Mouse (Mus musculus) CH12.LX (cell line): ENCODE results near the gene Gm49403. TPM values are rescaled to one million over a fixed set of nuclear protein-coding genes. Genes with fewer than 3 reads are reported as not detected.

Experiments used
- DNase-seq: peaks from one replicate; pipeline ENCODE4 v3.0.0-alpha.2; 2013; ENCODE audit errors: extremely low read depth
- H3K27ac ChIP-seq: 2 replicates; pipeline ENCODE4 v1.5.1; 2012; ENCODE audit warnings: low read depth, mild to moderate bottlenecking, control low read depth, moderate library complexity; ENCODE audit not compliant: insufficient read depth
- H3K27me3 ChIP-seq: replicated peaks from 2 replicates; pipeline ENCODE3; 2012; ENCODE audit warnings: inconsistent platforms
- H3K36me3 ChIP-seq, 2 experiments: replicated peaks in 1 of 2; 2 replicates each; pipeline versions ENCODE3 to v1.6.1; 2012; ENCODE audit warnings: inconsistent platforms in 1 of 2, low read length in 1 of 2, mild to moderate bottlenecking in 1 of 2, mixed read lengths in 1 of 2, moderate library complexity in 1 of 2; ENCODE audit not compliant: control insufficient read depth in 1 of 2, insufficient read depth in 1 of 2
- H3K4me1 ChIP-seq, 2 experiments: 2 replicates each; pipeline ENCODE4 v1.6.1; 2012; ENCODE audit warnings: inconsistent platforms in 1 of 2, moderate library complexity in 1 of 2; ENCODE audit not compliant: insufficient read depth in 2 of 2, control insufficient read depth in 1 of 2
- H3K4me2 ChIP-seq: 2 replicates; pipeline ENCODE4 v1.6.1; 2012; ENCODE audit warnings: low read depth, mild to moderate bottlenecking, control low read depth; ENCODE audit not compliant: poor library complexity, insufficient read depth, severe bottlenecking
- H3K4me3 ChIP-seq, 3 experiments: fragments of 150-350 bp in 1 of 3; sonication (generic) in 1 of 3; replicated peaks in 1 of 3; 2 replicates each; pipeline versions ENCODE3 to v1.5.1; 2011 to 2012; ENCODE audit warnings: low read depth in 2 of 3, low read length in 2 of 3, mild to moderate bottlenecking in 2 of 3, moderate library complexity in 2 of 3, control low read depth in 1 of 3, improper control_type of control experiment in 1 of 3, inconsistent platforms in 1 of 3, mixed read lengths in 1 of 3; ENCODE audit not compliant: poor library complexity in 1 of 3
- H3K79me2 ChIP-seq: replicated peaks from 2 replicates; pipeline ENCODE4 v1.6.1; 2012; ENCODE audit warnings: mild to moderate bottlenecking, moderate library complexity; ENCODE audit not compliant: control insufficient read depth, poor library complexity, insufficient read depth, severe bottlenecking; ENCODE audit errors: extremely low read depth
- H3K9ac ChIP-seq: 2 replicates; pipeline ENCODE4 v1.6.1; 2012; ENCODE audit warnings: low read depth, mild to moderate bottlenecking, control low read depth, moderate library complexity; ENCODE audit not compliant: insufficient read depth
- H3K9me3 ChIP-seq: replicated peaks from 2 replicates; pipeline ENCODE3; 2012; ENCODE audit warnings: low read length, inconsistent platforms, mixed read lengths
- BHLHE40 ChIP-seq: IDR thresholded peaks from 2 replicates; pipeline ENCODE4 v1.6.1; 2011; ENCODE audit warnings: mild to moderate bottlenecking, low read depth, low read length, improper control_type of control experiment
- CHD2 ChIP-seq: IDR thresholded peaks from 2 replicates; pipeline ENCODE4 v1.6.1; 2011; ENCODE audit warnings: low read length, improper control_type of control experiment
- CTCF ChIP-seq, 2 experiments: IDR thresholded peaks in 1 of 2; conservative IDR thresholded peaks in 1 of 2; 2 replicates each; pipeline ENCODE4 v1.5.1; 2011 to 2012; ENCODE audit warnings: low read depth in 2 of 2, low read length in 2 of 2, improper control_type of control experiment in 1 of 2, inconsistent platforms in 1 of 2, mild to moderate bottlenecking in 1 of 2, moderate library complexity in 1 of 2
- ELF1 ChIP-seq: IDR thresholded peaks from 2 replicates; pipeline ENCODE4 v1.6.1; 2014; ENCODE audit warnings: low read depth, mild to moderate bottlenecking, inconsistent platforms, low read length, improper control_type of control experiment
- EP300 ChIP-seq: IDR thresholded peaks from 2 replicates; pipeline ENCODE4 v1.6.1; 2011; ENCODE audit warnings: low read length, improper control_type of control experiment
- ETS1 ChIP-seq: conservative IDR thresholded peaks from 2 replicates; pipeline ENCODE4 v1.6.1; 2012; ENCODE audit warnings: low read depth, mild to moderate bottlenecking, inconsistent platforms, low read length, improper control_type of control experiment, moderate library complexity
- GABPA ChIP-seq: IDR thresholded peaks from 2 replicates; pipeline ENCODE4 v1.6.1; 2012; ENCODE audit warnings: low read depth, low read length, improper control_type of control experiment, inconsistent platforms; ENCODE audit not compliant: insufficient replicate concordance
- IRF4 ChIP-seq: IDR thresholded peaks from 2 replicates; pipeline ENCODE4 v1.6.1; 2014; ENCODE audit warnings: low read depth, mild to moderate bottlenecking, inconsistent platforms, low read length, improper control_type of control experiment
- JUN ChIP-seq: IDR thresholded peaks from 2 replicates; pipeline ENCODE4 v1.6.1; 2011; ENCODE audit warnings: low read depth, mild to moderate bottlenecking, low read length, improper control_type of control experiment, moderate library complexity; ENCODE audit not compliant: insufficient read depth
- JUND ChIP-seq: conservative IDR thresholded peaks from 2 replicates; pipeline ENCODE4 v1.6.1; 2011; ENCODE audit warnings: low read depth, low read length, improper control_type of control experiment
- MAFK ChIP-seq: IDR thresholded peaks from 2 replicates; pipeline ENCODE4 v1.6.1; 2011; ENCODE audit warnings: low read length, improper control_type of control experiment; ENCODE audit not compliant: insufficient replicate concordance
- MAZ ChIP-seq: IDR thresholded peaks from 2 replicates; pipeline ENCODE4 v1.6.1; 2012; ENCODE audit warnings: low read depth, mild to moderate bottlenecking, inconsistent platforms, low read length, improper control_type of control experiment, moderate library complexity
- MXI1 ChIP-seq: IDR thresholded peaks from 2 replicates; pipeline ENCODE4 v1.6.1; 2011; ENCODE audit warnings: mild to moderate bottlenecking, low read depth, low read length, improper control_type of control experiment
- MYC ChIP-seq: IDR thresholded peaks from 2 replicates; pipeline ENCODE4 v1.6.1; 2011; ENCODE audit warnings: low read depth, mild to moderate bottlenecking, improper control_type of control experiment, low read length
- NELFE ChIP-seq: IDR thresholded peaks from 2 replicates; pipeline ENCODE4 v1.6.1; 2011; ENCODE audit warnings: low read depth, low read length, improper control_type of control experiment
- NRF1 ChIP-seq: IDR thresholded peaks from 2 replicates; pipeline ENCODE4 v1.6.1; 2014; ENCODE audit warnings: low read depth, mild to moderate bottlenecking, inconsistent platforms, low read length, improper control_type of control experiment, moderate library complexity
- POLR2A ChIP-seq: IDR thresholded peaks from 2 replicates; pipeline ENCODE4 v1.6.1; 2011; ENCODE audit warnings: low read depth, mild to moderate bottlenecking, improper control_type of control experiment, low read length
- POLR2AphosphoS2 ChIP-seq: IDR thresholded peaks from 2 replicates; pipeline ENCODE4 v1.6.1; 2011; ENCODE audit warnings: low read depth, low read length, improper control_type of control experiment
- RAD21 ChIP-seq: IDR thresholded peaks from 2 replicates; pipeline ENCODE4 v1.6.1; 2011; ENCODE audit warnings: low read depth, mild to moderate bottlenecking, low read length, improper control_type of control experiment, moderate library complexity
- RCOR1 ChIP-seq: conservative IDR thresholded peaks from 2 replicates; pipeline ENCODE4 v1.6.1; 2012; ENCODE audit warnings: low read depth, mild to moderate bottlenecking, inconsistent platforms, low read length, improper control_type of control experiment
- SMC3 ChIP-seq: IDR thresholded peaks from 2 replicates; pipeline ENCODE4 v1.6.1; 2011; ENCODE audit warnings: low read depth, low read length, improper control_type of control experiment
- TBP ChIP-seq: conservative IDR thresholded peaks from 2 replicates; pipeline ENCODE4 v1.6.1; 2011; ENCODE audit warnings: low read depth, low read length, improper control_type of control experiment
- ZC3H11A ChIP-seq: IDR thresholded peaks from 2 replicates; pipeline ENCODE4 v1.6.1; 2012; ENCODE audit warnings: low read depth, mild to moderate bottlenecking, inconsistent platforms, low read length, improper control_type of control experiment
- dilution Hi-C: fragments of 300-500 bp; cut with MboI; formaldehyde crosslinking; loops from 2 replicates; pipeline ENCODE4 v1.14.3; 2020; ENCODE audit warnings: low sequenced_read_pairs; ENCODE audit not compliant: extremely low pct_unique_long_range_greater_than_20kb, extremely low pct_ligation_motif_present
- in situ Hi-C: fragments of 300-500 bp; cut with MboI; formaldehyde crosslinking; loops from 3 replicates; pipeline ENCODE4 v1.14.3; 2019; ENCODE audit warnings: low sequenced_read_pairs, low pct_ligation_motif_present, low pct_unique_long_range_greater_than_20kb, mixed read lengths
- polyA plus RNA-seq: library from polyadenylated mRNA; unstranded; fragments of >175 nt; gene quantifications from 2 replicates; pipeline ENCODE4 v1.2.1, GENCODE M21; 2012; ENCODE audit warnings: low read depth; ENCODE audit not compliant: insufficient read length
- total RNA-seq, 2 experiments: library from RNA; depleted of rRNA; stranded (reverse); fragments of 300-350 nt in 1 of 2; fragments of >200 nt in 1 of 2; gene quantifications; 2 replicates each; pipeline ENCODE4 v1.2.3; 2012 to 2014

Gm49403 gene
- total and polyA plus RNA-seq, 3 experiments: not detected

GRCm38 (mm10) chr19:8919000-8919399 lies 35.3 kb downstream of the Gm49403 start:
- peaks cover 19% of the 10 kb centered on the region for H3K79me2 ChIP-seq
- no peaks in the 10 kb centered on the region for H3K9me3 ChIP-seq
- H3K9ac ChIP-seq: peak overlapping the region; percentile 96
- no peaks in the 10 kb centered on the region for H3K27me3 ChIP-seq
- dilution Hi-C loops (no loop called here), in situ Hi-C loops (no loop called here)
- TF ChIP-seq ELF1: peak; percentile 41; the same call in 1 of the 2 replicates
- peak; percentile 45; the same call in 1 of the 2 replicates for TF ChIP-seq ETS1
- no peak for TF ChIP-seq RCOR1
- TF ChIP-seq MXI1: peak; percentile 41; the same call in 1 of the 2 replicates
- TF ChIP-seq JUND: no peak
- TF ChIP-seq MAFK: 0 out of 2 replicates have a peak, but pooled peaks have one; percentile 52
- no peak for TF ChIP-seq BHLHE40
- TF ChIP-seq ZC3H11A: no peak
- TF ChIP-seq IRF4: peak; percentile 67
- peak; percentile 31; the same call in 1 of the 2 replicates for TF ChIP-seq NELFE
- TF ChIP-seq SMC3: no peak; the same call in 1 of the 2 replicates
- no peak for TF ChIP-seq POLR2AphosphoS2
- no peak for TF ChIP-seq CHD2
- TF ChIP-seq POLR2A: peak; percentile 55
- TF ChIP-seq MYC: 0 out of 2 replicates have a peak, but pooled peaks have one; percentile 37
- TF ChIP-seq JUN: no peak
- no peak for TF ChIP-seq NRF1
- 0 out of 4 replicates have a peak, but pooled peaks of 1 of the 2 experiments have one; percentile 24 for TF ChIP-seq CTCF (conservative IDR thresholded peaks at IDR 0.05 in 1 of 2, IDR thresholded peaks at IDR 0.05 in 1 of 2; ENCODE audit: low read depth in 2 of 2, low read length in 2 of 2)
- peak; percentile 11 for TF ChIP-seq RAD21
- TF ChIP-seq EP300: 0 out of 2 replicates have a peak, but pooled peaks have one; percentile 27
- TF ChIP-seq GABPA: no peak
- 0 out of 2 replicates have a peak, but pooled peaks have one; percentile 19 for TF ChIP-seq MAZ
- no peak; the same call in none of the 2 replicates for TF ChIP-seq TBP
- peak overlapping the region; percentile 93 for H3K4me2 ChIP-seq
- peak overlapping the region; percentile 17 to 81 (median 46) for H3K4me3 ChIP-seq
- H3K36me3 ChIP-seq: peaks cover 31 to 47% of the 10 kb centered on the region in 2 experiments
- H3K4me1 ChIP-seq: peaks cover 0 to 18% of the 10 kb centered on the region in 2 experiments; a peak in 2 of 4 replicates
- DNase-seq: peak; percentile 61
- peak overlapping the region; percentile 96 for H3K27ac ChIP-seq
